In the genomic region with DNA sequence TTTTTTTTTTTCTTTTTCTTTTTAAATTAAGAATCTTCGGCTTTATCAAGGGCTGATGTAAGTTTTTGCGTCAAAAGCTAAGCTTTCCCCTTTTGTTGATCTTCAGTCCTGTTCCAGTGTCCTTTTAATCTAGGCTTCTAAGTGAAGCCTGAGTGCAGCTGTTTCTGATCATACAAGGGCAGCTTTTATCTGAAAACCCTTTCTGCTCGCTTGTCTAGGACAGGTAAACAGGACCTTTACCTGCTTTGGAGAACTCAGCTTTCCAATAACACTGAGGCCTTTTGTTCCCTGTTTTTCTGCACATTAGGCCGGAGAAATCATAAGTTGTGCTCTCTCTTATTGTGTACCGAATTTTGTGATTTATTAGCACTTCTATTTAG, we compare ENCODE assay signal across 9 mouse cellular contexts. TPM values are rescaled to one million over a fixed set of nuclear protein-coding genes. Genes with fewer than 3 reads are reported as not detected.
DNase-seq lines count a peak whose midpoint lies in the region; ATAC-seq lines count a peak whose summit lies in the region.
"Had no signal": no experiment of that assay in that cellular context is flagged by ENCODE, and none has a peak within 500 bp of the region (broad histone marks: within the 10 kb centered on the region; RNA-seq: fewer than 3 reads in every experiment).

No protein-coding gene starts in this region.

- H3K9me3 ChIP-seq in heart, embryonic 15.5 days (replicated peaks): no peaks in the 10 kb centered on the region
- no peaks in the 10 kb centered on the region for H3K9me3 ChIP-seq in hindbrain, embryonic 15.5 days
- no peaks in the 10 kb centered on the region for H3K9me3 ChIP-seq in midbrain, embryonic 16.5 days (replicated peaks; ENCODE audit: control insufficient read depth, low read length, poor library complexity, severe bottlenecking)

- DNase-seq in heart, adult 11 months: no peak
- DNase-seq in embryo, embryonic 10 days (ENCODE audit: low spot score): peak; percentile 26
- no peak for DNase-seq in urinary bladder, postnatal 10 days (ENCODE audit: low spot score)
- DNase-seq in urinary bladder, postnatal 25 days (ENCODE audit: low spot score): no peak
- no peak for DNase-seq in thymus, postnatal 4 days

- peaks cover 3% of the 10 kb centered on the region for H3K4me1 ChIP-seq in heart, embryonic 15.5 days (replicated peaks)
- peaks cover 27% of the 10 kb centered on the region for H3K4me1 ChIP-seq in hindbrain, embryonic 15.5 days (replicated peaks)
- peaks cover 27% of the 10 kb centered on the region for H3K4me1 ChIP-seq in midbrain, embryonic 16.5 days (ENCODE audit: control insufficient read depth, insufficient read depth, low read length)

- H3K9ac ChIP-seq in heart, embryonic 15.5 days: peak overlapping the region; percentile 68
- peak overlapping the region; percentile 56 for H3K9ac ChIP-seq in hindbrain, embryonic 15.5 days
- H3K9ac ChIP-seq in midbrain, embryonic 16.5 days (ENCODE audit: low read depth, low read length): peak overlapping the region; percentile 82

- no peak for ATAC-seq in heart, embryonic 15.5 days (replicated peaks; ENCODE audit: insufficient number of reproducible peaks, insufficient read depth, low FRiP score, low read depth)
- no peak for ATAC-seq in hindbrain, embryonic 15.5 days (ENCODE audit: low FRiP score, low read depth)
- ATAC-seq in midbrain, embryonic 16.5 days: no peak

- peak overlapping the region; percentile 97 for H3K4me3 ChIP-seq in heart, embryonic 15.5 days
- peak overlapping the region; percentile 70 for H3K4me3 ChIP-seq in hindbrain, embryonic 15.5 days
- H3K4me3 ChIP-seq in midbrain, embryonic 16.5 days (ENCODE audit: low read depth, low read length): peak overlapping the region; percentile 94

- no peaks in the 10 kb centered on the region for H3K27me3 ChIP-seq in heart, embryonic 15.5 days
- H3K27me3 ChIP-seq in hindbrain, embryonic 15.5 days: no peaks in the 10 kb centered on the region
- no peaks in the 10 kb centered on the region for H3K27me3 ChIP-seq in midbrain, embryonic 16.5 days (ENCODE audit: control insufficient read depth, insufficient read depth, low read depth, low read length)
- H3K27me3 ChIP-seq: Patski had no signal

- H3K36me3 ChIP-seq in heart, embryonic 15.5 days: 0 out of 2 replicates have a peak, but pooled peaks cover 3% of the 10 kb centered on the region
- H3K36me3 ChIP-seq in hindbrain, embryonic 15.5 days: 0 out of 2 replicates have a peak, but pooled peaks cover 2% of the 10 kb centered on the region
- H3K36me3 ChIP-seq in midbrain, embryonic 16.5 days (ENCODE audit: control insufficient read depth, insufficient read depth, low read length): no peaks in the 10 kb centered on the region

- peak overlapping the region; percentile 99 for H3K27ac ChIP-seq in heart, embryonic 15.5 days
- H3K27ac ChIP-seq in hindbrain, embryonic 15.5 days (replicated peaks): peak overlapping the region; percentile 97
- peak overlapping the region; percentile 99 for H3K27ac ChIP-seq in midbrain, embryonic 16.5 days (ENCODE audit: low read length)

- H3K4me2 ChIP-seq in heart, embryonic 15.5 days: peak overlapping the region; percentile 68
- H3K4me2 ChIP-seq in hindbrain, embryonic 15.5 days: peak overlapping the region; percentile 54
- peak overlapping the region; percentile 62 for H3K4me2 ChIP-seq in midbrain, embryonic 16.5 days (ENCODE audit: low read length)

- WGBS in heart, embryonic 15.5 days: 49% methylated on average over 5 of the region's 5 CpGs
- WGBS in hindbrain, embryonic 15.5 days: 51% methylated on average over 5 of the region's 5 CpGs
- WGBS in midbrain, embryonic 16.5 days: 34% methylated on average over 5 of the region's 5 CpGs

RNA-seq across cellular contexts. Expression of a gene that starts 27.3 kb away (rescaled TPM):
- polyA plus RNA-seq in heart, embryonic 15.5 days (2015; fragmentation: Nextera tagmentation; extraction: Ambion mirVana): not detected in 2 replicates
- polyA plus RNA-seq in hindbrain, embryonic 15.5 days (2015; fragmentation: Nextera tagmentation; extraction: Ambion mirVana): not detected in 2 replicates
- polyA plus RNA-seq in midbrain, embryonic 16.5 days (2015; fragmentation: Nextera tagmentation; extraction: Ambion mirVana): not detected in 2 replicates
- polyA plus RNA-seq: Patski had no signal
